Mouse (Mus musculus): ENCODE measurements at regions not wholly inside any gene's neighbourhood (a gene's known extent, or its start where the extent isn't known, plus 50 kb on each side); places are given as distances from the start of the nearest gene placed in this dataset.

DNA sequence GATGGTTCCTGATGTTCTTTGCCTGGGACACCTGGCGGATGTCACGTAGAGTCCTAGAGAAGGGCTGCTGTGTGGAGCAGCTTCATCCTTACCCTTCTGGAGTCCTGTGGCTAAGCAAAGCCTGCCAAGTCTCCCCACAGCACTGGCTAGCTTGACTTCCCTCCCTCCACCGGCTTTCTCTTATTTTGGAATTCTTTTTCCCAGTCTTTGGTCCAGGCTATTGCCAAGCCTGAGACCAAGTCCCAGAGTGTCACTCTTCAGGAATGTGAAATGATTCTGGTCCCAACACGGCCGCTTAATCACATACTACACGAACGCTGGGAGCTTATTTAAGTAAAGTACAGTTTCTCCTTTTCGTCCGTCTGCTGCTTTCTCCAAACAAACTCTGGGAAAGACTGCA lies 146.4 kb downstream of the Fndc1 start:
- H3K27me3 ChIP-seq: no peaks in the 10 kb centered on the region
- H3K4me2 ChIP-seq: no peak overlapping the region
- no peak overlapping the region for H3K4me3 ChIP-seq
- H3K36me3 ChIP-seq: no peaks in the 10 kb centered on the region
- H3K9me3 ChIP-seq: no peaks in the 10 kb centered on the region
- no peak overlapping the region for H3K9ac ChIP-seq
- no peak for ATAC-seq (ENCODE audit: low FRiP score, low read depth)
- WGBS: 89% methylated on average over 9 of the region's 9 CpGs
- no peaks in the 10 kb centered on the region for H3K4me1 ChIP-seq (replicated peaks)
- no peak overlapping the region for H3K27ac ChIP-seq (replicated peaks)

DNA sequence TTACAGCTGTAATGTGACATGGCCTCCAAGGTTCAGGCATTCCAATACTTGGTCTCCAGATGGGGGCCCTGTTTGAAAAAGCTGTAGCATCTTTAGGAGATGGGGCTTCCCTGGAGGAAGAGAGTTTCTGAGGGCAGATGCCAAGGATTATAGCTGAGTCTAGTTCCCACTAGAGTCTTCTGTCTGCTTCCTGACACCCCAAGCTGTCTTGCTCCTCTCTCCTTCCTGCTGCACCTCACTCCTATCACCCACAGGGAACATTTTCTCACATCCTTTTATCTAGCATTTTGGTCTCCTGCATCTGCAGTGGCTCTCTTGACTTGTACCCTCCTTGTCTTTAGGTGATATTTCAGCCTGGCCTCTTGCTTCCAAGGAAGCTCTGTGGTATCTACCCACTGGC lies 147.3 kb downstream of the Fndc1 start:
- Histone ChIP-seq H3K27me3 (no peaks in the 10 kb centered on the region), H3K27ac (replicated peaks) (no peak overlapping the region), H3K9me3 (no peaks in the 10 kb centered on the region), H3K4me1 (replicated peaks) (no peaks in the 10 kb centered on the region), H3K9ac (no peak overlapping the region), H3K36me3 (no peaks in the 10 kb centered on the region), H3K4me2 (no peak overlapping the region), H3K4me3 (no peak overlapping the region)
- no peak for ATAC-seq (ENCODE audit: low FRiP score, low read depth)

DNA sequence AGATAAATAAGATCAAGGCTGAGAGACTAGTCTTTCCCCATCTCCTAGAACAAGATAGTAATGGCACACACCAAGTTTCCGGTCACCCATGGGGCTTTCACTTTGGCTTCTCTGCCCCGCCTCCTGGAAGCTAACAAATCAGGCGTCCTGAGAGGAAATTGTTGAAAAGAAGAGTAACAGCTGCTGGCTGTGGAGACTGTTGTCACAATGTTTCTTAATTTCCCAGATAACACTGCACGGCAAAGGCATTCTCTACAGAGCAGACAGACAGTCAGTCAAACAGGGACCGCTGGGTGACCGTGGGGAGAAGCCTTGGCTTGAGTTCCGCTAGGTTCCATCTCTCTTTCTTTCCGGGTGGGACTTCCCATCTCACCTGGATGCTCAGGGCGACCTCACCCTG lies 148.2 kb downstream of the Fndc1 start:
- Histone ChIP-seq H3K4me1 (replicated peaks) (no peaks in the 10 kb centered on the region), H3K27ac (replicated peaks) (no peak overlapping the region), H3K4me3 (no peak overlapping the region), H3K4me2 (no peak overlapping the region), H3K27me3 (no peaks in the 10 kb centered on the region), H3K9ac (no peak overlapping the region), H3K9me3 (no peaks in the 10 kb centered on the region), H3K36me3 (no peaks in the 10 kb centered on the region)
- WGBS: 88% methylated on average over 9 of the region's 9 CpGs
- ATAC-seq (ENCODE audit: low FRiP score, low read depth): no peak

DNA sequence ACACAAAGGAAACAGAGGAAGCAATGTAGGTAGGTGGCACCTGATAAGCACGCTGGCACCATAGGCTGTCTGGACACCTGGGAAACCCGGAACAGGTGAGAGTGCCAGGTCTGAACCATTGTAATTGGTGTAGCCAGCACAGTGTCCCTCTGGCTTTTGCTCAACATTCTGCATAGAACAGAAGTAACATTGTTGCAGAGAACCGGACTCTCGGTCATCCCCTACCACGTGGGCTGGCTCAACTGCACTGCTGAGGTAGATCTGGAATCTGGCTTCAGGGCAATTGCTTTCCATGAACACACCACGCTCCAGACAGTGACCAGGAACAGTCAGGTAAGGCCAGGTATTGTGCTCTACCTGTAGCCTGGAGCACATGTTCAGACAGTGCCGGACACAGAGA lies 149.3 kb downstream of the Fndc1 start:
- Histone ChIP-seq H3K4me2 (no peak overlapping the region), H3K27me3 (no peaks in the 10 kb centered on the region), H3K9ac (no peak overlapping the region), H3K9me3 (no peaks in the 10 kb centered on the region), H3K36me3 (no peaks in the 10 kb centered on the region), H3K4me1 (replicated peaks) (no peaks in the 10 kb centered on the region), H3K4me3 (no peak overlapping the region), H3K27ac (replicated peaks) (no peak overlapping the region)
- no peak for ATAC-seq (ENCODE audit: low FRiP score, low read depth)
- WGBS: 90% methylated on average over 7 of the region's 7 CpGs

DNA sequence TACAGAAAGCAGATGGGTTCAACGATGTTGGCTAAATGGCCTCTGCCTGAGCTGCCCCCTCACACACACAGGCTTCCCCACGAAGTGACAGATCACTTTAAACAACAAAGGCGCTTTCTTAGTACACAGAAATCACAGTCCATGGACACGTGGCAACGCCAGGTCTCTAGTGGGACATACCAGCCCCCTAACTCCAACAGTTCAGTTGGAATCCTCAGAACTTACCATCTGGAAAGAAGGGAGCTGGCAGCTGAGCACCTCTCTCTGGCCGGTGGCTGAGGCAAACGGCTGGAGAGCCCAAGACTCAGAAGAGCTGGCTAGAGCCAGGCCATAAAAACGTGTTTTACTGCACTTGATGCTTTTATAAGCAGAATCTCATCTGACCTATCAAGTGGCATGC lies 149.8 kb downstream of the Fndc1 start:
- no peak for ATAC-seq (ENCODE audit: low FRiP score, low read depth)
- H3K27me3 ChIP-seq: no peaks in the 10 kb centered on the region
- H3K36me3 ChIP-seq: no peaks in the 10 kb centered on the region
- no peaks in the 10 kb centered on the region for H3K4me1 ChIP-seq (replicated peaks)
- H3K4me3 ChIP-seq: no peak overlapping the region
- no peak overlapping the region for H3K4me2 ChIP-seq
- H3K9ac ChIP-seq: no peak overlapping the region
- H3K9me3 ChIP-seq: no peaks in the 10 kb centered on the region
- no peak overlapping the region for H3K27ac ChIP-seq (replicated peaks)
- 78% methylated on average over 8 of the region's 8 CpGs for WGBS

DNA sequence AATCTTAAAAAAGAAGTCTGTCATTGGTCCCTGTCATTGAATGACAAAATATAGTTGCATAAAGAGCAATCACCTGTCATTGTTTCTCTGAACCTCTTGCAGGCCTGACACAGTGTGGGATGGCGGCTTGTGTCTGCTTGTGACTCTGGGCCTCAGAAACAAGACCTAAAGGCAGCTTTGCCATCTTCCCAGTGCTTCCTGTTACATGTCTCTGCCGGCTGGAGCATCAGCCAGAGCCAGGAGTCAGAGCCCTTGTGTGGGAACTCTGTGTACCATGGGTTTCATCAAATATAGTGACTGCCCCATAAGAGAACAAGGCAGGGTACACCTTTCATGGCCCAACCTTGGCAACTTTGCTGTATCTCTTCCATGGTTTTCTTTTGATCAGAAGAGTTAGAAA lies 150.3 kb downstream of the Fndc1 start:
- ATAC-seq (ENCODE audit: low FRiP score, low read depth): no peak
- 91% methylated on average over 2 of the region's 2 CpGs for WGBS

DNA sequence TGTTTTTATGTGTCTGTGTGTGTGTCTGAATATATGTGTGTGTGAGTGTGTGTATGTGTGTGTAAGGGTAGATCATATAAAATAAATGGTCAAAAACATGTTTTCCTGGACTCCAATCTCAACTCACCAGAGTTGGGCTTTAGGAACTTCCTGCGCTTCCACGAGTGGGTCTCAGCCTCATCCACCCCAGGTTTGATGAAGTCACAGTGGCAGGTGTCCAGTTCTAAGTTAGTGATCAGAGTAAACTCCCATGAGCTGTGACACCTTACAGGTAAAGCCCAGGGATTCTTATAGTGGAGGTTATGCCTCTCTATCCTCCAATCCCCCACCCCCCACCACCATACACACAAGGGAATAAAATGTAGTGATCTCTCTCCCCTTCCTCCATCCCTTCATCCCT lies 152.6 kb downstream of the Fndc1 start:
- Histone ChIP-seq H3K36me3 (no peaks in the 10 kb centered on the region), H3K27ac (replicated peaks) (no peak overlapping the region), H3K9ac (no peak overlapping the region), H3K4me1 (replicated peaks) (no peaks in the 10 kb centered on the region), H3K4me2 (no peak overlapping the region), H3K9me3 (no peaks in the 10 kb centered on the region), H3K4me3 (no peak overlapping the region), H3K27me3 (no peaks in the 10 kb centered on the region)
- ATAC-seq (ENCODE audit: low FRiP score, low read depth): no peak
- WGBS: 95% methylated on average over 2 of the region's 2 CpGs

More for the DNA sequence above, 150.3 kb downstream of the Fndc1 start:
- Histone ChIP-seq H3K4me3 (no peak overlapping the region), H3K4me1 (replicated peaks) (no peaks in the 10 kb centered on the region), H3K36me3 (no peaks in the 10 kb centered on the region), H3K4me2 (no peak overlapping the region), H3K9me3 (no peaks in the 10 kb centered on the region), H3K27me3 (no peaks in the 10 kb centered on the region), H3K9ac (no peak overlapping the region), H3K27ac (replicated peaks) (no peak overlapping the region)

DNA sequence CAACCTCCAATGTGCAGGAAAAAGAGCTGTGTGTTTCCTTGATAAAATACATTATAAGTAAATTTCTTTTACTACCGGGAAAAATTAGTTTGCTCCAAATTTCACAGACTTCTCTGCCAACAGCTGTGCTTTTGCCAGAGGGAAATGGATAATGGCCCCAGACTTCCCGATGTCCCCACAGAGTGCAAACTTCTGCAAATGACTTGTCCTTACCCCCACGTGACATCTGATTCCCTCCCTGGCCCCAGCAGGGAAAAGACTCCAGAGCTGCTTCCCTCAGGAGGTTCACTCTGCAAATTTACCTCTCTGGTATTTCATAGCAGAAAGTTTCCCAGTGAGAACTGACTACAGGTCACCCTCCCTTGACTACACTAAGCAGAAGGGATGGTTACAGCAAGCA lies 159.3 kb downstream of the Fndc1 start:
- no peak overlapping the region for H3K4me3 ChIP-seq

DNA sequence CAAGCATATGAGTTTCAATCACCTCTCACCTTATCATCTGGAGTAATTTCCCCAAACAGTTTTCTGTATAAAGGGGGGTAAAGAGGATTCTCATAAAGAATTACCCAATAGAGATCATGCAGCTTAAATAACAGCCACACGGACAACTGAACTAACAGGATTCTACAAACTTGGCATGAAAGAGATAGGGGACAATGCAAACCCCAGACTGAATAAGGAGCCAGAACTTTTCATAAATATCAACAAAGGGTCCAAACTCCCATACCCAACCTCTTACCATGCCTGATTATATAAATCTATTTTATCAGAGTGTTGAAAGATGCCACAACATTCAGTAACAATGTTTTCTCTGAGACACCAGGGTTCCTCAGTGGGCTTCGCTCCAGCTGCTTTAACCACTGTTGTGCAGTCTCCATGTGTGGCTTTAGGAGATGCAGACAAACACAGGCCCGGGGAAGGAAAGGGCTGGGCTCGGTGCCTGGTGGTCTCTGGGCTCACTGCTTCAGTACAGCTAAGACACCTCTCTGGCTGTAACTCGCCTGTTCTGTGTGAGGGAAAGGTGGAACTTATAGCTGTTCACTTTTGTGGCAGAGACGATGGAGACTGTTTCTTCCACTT lies 160.2 kb downstream of the Fndc1 start:
- ATAC-seq (ENCODE audit: low FRiP score, low read depth): no peak
- Histone ChIP-seq H3K9ac (no peak overlapping the region), H3K9me3 (no peaks in the 10 kb centered on the region), H3K27ac (replicated peaks) (no peak overlapping the region), H3K4me3 (no peak overlapping the region), H3K4me2 (no peak overlapping the region), H3K27me3 (no peaks in the 10 kb centered on the region), H3K4me1 (replicated peaks) (no peaks in the 10 kb centered on the region), H3K36me3 (no peaks in the 10 kb centered on the region)
- 74% methylated on average over 6 of the region's 6 CpGs for WGBS

More for the DNA sequence above, 159.3 kb downstream of the Fndc1 start:
- Histone ChIP-seq H3K4me2 (no peak overlapping the region), H3K4me1 (replicated peaks) (no peaks in the 10 kb centered on the region), H3K36me3 (no peaks in the 10 kb centered on the region), H3K27ac (replicated peaks) (no peak overlapping the region), H3K9me3 (no peaks in the 10 kb centered on the region), H3K9ac (no peak overlapping the region), H3K27me3 (no peaks in the 10 kb centered on the region)
- ATAC-seq (ENCODE audit: low FRiP score, low read depth): no peak
- 63% methylated on average over 3 of the region's 3 CpGs for WGBS

DNA sequence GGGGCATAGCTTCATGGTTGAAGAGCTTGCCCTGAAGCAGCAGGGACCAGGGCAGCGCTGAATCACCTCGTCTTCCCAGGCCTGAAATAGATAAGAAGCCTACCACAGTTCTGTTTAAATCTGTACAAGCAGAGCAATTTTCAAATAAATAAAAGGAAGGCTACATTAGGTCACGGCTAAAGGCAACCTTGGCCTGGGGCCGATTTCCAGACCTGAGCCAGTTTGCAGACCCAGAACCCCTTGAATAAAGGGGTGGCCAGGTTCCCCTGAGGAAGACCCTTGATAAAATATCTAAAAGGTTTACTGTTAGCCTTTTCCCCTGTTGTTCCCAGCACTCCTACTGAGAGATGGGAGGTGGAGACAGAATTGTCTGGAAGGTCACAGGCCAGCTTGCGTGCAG lies 160.9 kb downstream of the Fndc1 start:
- Histone ChIP-seq H3K4me1 (replicated peaks) (no peaks in the 10 kb centered on the region), H3K9ac (no peak overlapping the region), H3K4me2 (no peak overlapping the region), H3K27me3 (no peaks in the 10 kb centered on the region), H3K27ac (replicated peaks) (no peak overlapping the region), H3K36me3 (no peaks in the 10 kb centered on the region), H3K9me3 (no peaks in the 10 kb centered on the region), H3K4me3 (no peak overlapping the region)
- no peak for ATAC-seq (ENCODE audit: low FRiP score, low read depth)
- WGBS: 82% methylated on average over 5 of the region's 5 CpGs

DNA sequence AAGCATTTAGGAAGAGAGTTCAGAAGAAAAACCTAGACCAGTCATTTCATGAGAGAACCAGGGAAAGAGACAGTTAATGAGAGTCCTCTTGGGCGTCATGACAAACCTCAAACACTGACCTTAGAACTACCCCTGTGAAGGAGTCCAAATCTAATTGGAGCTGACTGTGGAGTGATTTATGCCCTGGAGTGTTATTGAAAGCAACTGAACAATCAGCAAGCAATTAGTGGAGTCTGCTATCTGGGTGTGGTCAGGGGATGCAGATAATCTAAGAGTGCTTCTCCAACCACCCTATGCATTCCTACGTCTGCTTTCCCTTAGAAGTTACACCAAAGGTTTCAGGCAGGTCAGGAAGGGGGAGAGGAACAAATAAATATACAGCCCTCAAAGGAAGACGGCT lies 161.4 kb downstream of the Fndc1 start:
- no peaks in the 10 kb centered on the region for H3K36me3 ChIP-seq
- WGBS: 48% methylated on average over 3 of the region's 3 CpGs
- ATAC-seq (ENCODE audit: low FRiP score, low read depth): no peak
- no peaks in the 10 kb centered on the region for H3K27me3 ChIP-seq
- no peaks in the 10 kb centered on the region for H3K4me1 ChIP-seq (replicated peaks)
- H3K4me3 ChIP-seq: no peak overlapping the region
- no peaks in the 10 kb centered on the region for H3K9me3 ChIP-seq
- H3K9ac ChIP-seq: no peak overlapping the region
- H3K27ac ChIP-seq (replicated peaks): no peak overlapping the region
- no peak overlapping the region for H3K4me2 ChIP-seq

DNA sequence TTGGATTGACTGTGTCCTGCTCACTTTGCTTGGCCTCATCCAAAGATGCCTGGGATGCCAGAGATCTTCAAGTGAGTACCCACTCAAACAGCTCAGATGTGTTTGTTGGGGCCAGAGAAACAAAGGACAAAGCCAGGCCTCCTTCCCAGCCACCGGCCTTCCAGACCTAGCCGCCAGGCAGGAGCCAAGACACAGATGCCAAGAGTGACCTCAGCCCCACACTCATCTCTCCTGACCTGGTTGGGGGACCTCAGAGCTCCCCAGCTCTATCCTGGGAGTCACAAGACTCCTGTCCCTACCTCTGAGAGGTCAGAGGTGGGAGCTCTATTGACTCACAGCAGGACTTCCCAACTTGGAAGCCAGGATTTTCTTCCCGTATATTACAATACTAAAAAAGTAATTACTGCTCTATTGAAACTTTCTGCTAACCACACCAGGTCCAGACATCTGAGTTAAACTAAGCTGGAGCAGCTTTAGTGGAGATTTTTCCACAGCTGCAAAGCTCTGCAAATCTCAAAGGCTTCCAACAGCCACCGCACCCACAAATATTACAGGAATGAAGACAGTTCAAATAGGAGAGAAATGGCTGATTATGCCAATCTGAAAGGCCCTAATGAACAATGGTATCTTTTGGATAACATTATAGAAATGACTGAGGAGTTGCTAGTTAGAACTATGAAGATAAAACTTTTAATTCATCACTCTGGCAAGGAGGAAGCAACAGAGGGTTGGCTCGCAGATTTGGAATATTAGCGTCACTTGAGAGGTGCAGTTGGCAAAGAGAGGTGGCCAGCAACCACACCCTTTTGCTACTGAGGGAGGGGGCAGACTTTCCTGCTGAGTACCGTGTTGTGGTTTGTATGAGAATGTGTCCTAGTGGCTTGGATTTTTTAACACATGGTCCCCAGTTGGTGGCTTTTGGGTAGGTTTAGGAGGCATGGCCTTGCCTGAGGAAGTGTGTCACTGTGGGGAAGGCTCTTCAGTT lies 162.9 kb downstream of the Fndc1 start:
- Histone ChIP-seq H3K36me3 (no peaks in the 10 kb centered on the region), H3K4me1 (replicated peaks) (no peaks in the 10 kb centered on the region), H3K27ac (replicated peaks) (no peak overlapping the region), H3K9me3 (no peaks in the 10 kb centered on the region), H3K4me2 (no peak overlapping the region), H3K9ac (no peak overlapping the region), H3K27me3 (no peaks in the 10 kb centered on the region), H3K4me3 (no peak overlapping the region)
- no peak for ATAC-seq (ENCODE audit: low FRiP score, low read depth)
- 82% methylated on average over 7 of the region's 7 CpGs for WGBS

Measured in hindbrain, embryonic 15.5 days (tissue).